Mouse (Mus musculus): Measurements from ENCODE around the gene Tfrc. TPM values are rescaled to one million over a fixed set of nuclear protein-coding genes. Genes with fewer than 3 reads are reported as not detected.

The Tfrc gene
- polyA plus RNA-seq, 1 experiment from 2014 or later = 23.7 TPM

- Histone ChIP-seq H3K9me3 (ENCODE audit: control insufficient read depth) (no peaks in the 10 kb centered on the region), H3K27ac (ENCODE audit: low read depth, low read length) (no peak overlapping the region), H3K4me3 (ENCODE audit: low read depth, low read length) (no peak overlapping the region), H3K27me3 (replicated peaks; ENCODE audit: control insufficient read depth, insufficient read depth, low read length) (no peaks in the 10 kb centered on the region), H3K36me3 (ENCODE audit: control insufficient read depth, insufficient read depth) (peaks cover 20% of the 10 kb centered on the region), H3K9ac (ENCODE audit: low read depth, low read length) (no peak overlapping the region), H3K4me2 (replicated peaks; ENCODE audit: low read depth) (no peak overlapping the region), H3K4me1 (replicated peaks; ENCODE audit: control insufficient read depth, insufficient read depth, low read length) (peaks cover 11% of the 10 kb centered on the region; the same call in 1 of the 2 replicates)
- whole genome bisulfite sequencing = 82% methylated on average over 10 of the region's 10 CpGs
- TF ChIP-seq CTCF (IDR thresholded peaks at IDR 0.05; ENCODE audit: low read depth) = no peak
- no peak for ATAC-seq
Measured at GRCm38 (mm10) chr16:32668030-32668429, 59.3 kb downstream of the Tfrc start.

DNA sequence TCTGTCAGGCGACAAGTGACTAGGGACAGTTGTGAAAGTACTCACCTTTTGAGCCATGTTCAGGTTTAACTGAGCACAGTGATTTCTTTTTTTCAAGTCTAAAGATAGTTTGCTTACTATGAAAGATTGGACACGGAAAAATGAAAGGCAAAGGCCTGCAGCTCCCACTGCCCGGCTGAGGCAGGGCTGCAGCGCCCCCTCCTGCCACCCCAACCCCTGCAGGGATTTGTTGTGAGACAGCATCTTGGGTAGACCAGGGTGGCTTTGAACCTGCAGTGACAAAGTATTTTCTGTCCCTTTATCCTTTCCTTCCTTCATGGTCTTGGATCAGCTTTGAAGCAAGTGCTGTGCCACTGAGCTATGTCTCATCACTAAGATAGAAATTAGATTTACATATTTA is 59.8 kb downstream of the Tfrc start:
- Histone ChIP-seq H3K4me3 (ENCODE audit: low read depth, low read length) (no peak overlapping the region), H3K4me1 (replicated peaks; ENCODE audit: control insufficient read depth, insufficient read depth, low read length) (peaks cover 13% of the 10 kb centered on the region; the same call in 1 of the 2 replicates), H3K36me3 (ENCODE audit: control insufficient read depth, insufficient read depth) (peaks cover 20% of the 10 kb centered on the region), H3K27ac (ENCODE audit: low read depth, low read length) (no peak overlapping the region), H3K9ac (ENCODE audit: low read depth, low read length) (no peak overlapping the region), H3K4me2 (replicated peaks; ENCODE audit: low read depth) (no peak overlapping the region), H3K9me3 (ENCODE audit: control insufficient read depth) (no peaks in the 10 kb centered on the region), H3K27me3 (replicated peaks; ENCODE audit: control insufficient read depth, insufficient read depth, low read length) (no peaks in the 10 kb centered on the region)
- ATAC-seq = no peak
- TF ChIP-seq CTCF (IDR thresholded peaks at IDR 0.05; ENCODE audit: low read depth) = peak; percentile 56
- 89% methylated on average over 4 of the region's 4 CpGs for WGBS

- H3K4me1 ChIP-seq (replicated peaks; ENCODE audit: control insufficient read depth, insufficient read depth, low read length) = peaks cover 13% of the 10 kb centered on the region; the same call in 1 of the 2 replicates
- H3K4me2 ChIP-seq (replicated peaks; ENCODE audit: low read depth) = no peak overlapping the region
- no peak overlapping the region for H3K27ac ChIP-seq (ENCODE audit: low read depth, low read length)
- ATAC-seq = no peak
- peaks cover 20% of the 10 kb centered on the region for H3K36me3 ChIP-seq (ENCODE audit: control insufficient read depth, insufficient read depth)
- H3K4me3 ChIP-seq (ENCODE audit: low read depth, low read length) = no peak overlapping the region
- H3K9ac ChIP-seq (ENCODE audit: low read depth, low read length) = no peak overlapping the region
- WGBS = 90% methylated on average over 10 of the region's 10 CpGs
- H3K9me3 ChIP-seq (ENCODE audit: control insufficient read depth) = no peaks in the 10 kb centered on the region
- H3K27me3 ChIP-seq (replicated peaks; ENCODE audit: control insufficient read depth, insufficient read depth, low read length) = no peaks in the 10 kb centered on the region
- TF ChIP-seq CTCF (IDR thresholded peaks at IDR 0.05; ENCODE audit: low read depth) = no peak
Measured at GRCm38 (mm10) chr16:32669243-32669642, 60.5 kb downstream of the Tfrc start.

GRCm38 (mm10) chr16:32670354-32671124 is 61.8 kb downstream of the Tfrc start:
- Histone ChIP-seq H3K4me1 (replicated peaks; ENCODE audit: control insufficient read depth, insufficient read depth, low read length) (peaks cover 13% of the 10 kb centered on the region; the same call in 1 of the 2 replicates), H3K36me3 (ENCODE audit: control insufficient read depth, insufficient read depth) (peaks cover 27% of the 10 kb centered on the region), H3K9me3 (ENCODE audit: control insufficient read depth) (no peaks in the 10 kb centered on the region), H3K27ac (ENCODE audit: low read depth, low read length) (no peak overlapping the region), H3K27me3 (replicated peaks; ENCODE audit: control insufficient read depth, insufficient read depth, low read length) (no peaks in the 10 kb centered on the region), H3K9ac (ENCODE audit: low read depth, low read length) (no peak overlapping the region), H3K4me3 (ENCODE audit: low read depth, low read length) (no peak overlapping the region), H3K4me2 (replicated peaks; ENCODE audit: low read depth) (no peak overlapping the region)
- TF ChIP-seq CTCF (IDR thresholded peaks at IDR 0.05; ENCODE audit: low read depth) = no peak
- no peak for ATAC-seq
- WGBS = 73% methylated on average over 10 of the region's 10 CpGs

- TF ChIP-seq CTCF (IDR thresholded peaks at IDR 0.05; ENCODE audit: low read depth) = no peak
- no peaks in the 10 kb centered on the region for H3K27me3 ChIP-seq (replicated peaks; ENCODE audit: control insufficient read depth, insufficient read depth, low read length)
- WGBS = 84% methylated on average over 13 of the region's 13 CpGs
- peaks cover 9% of the 10 kb centered on the region; the same call in 1 of the 2 replicates for H3K4me1 ChIP-seq (replicated peaks; ENCODE audit: control insufficient read depth, insufficient read depth, low read length)
- H3K36me3 ChIP-seq (ENCODE audit: control insufficient read depth, insufficient read depth) = peaks cover 35% of the 10 kb centered on the region
- H3K27ac ChIP-seq (ENCODE audit: low read depth, low read length) = no peak overlapping the region
- H3K4me2 ChIP-seq (replicated peaks; ENCODE audit: low read depth) = no peak overlapping the region
- H3K4me3 ChIP-seq (ENCODE audit: low read depth, low read length) = no peak overlapping the region
- no peak for ATAC-seq
- no peaks in the 10 kb centered on the region for H3K9me3 ChIP-seq (ENCODE audit: control insufficient read depth)
- no peak overlapping the region for H3K9ac ChIP-seq (ENCODE audit: low read depth, low read length)
Measured at GRCm38 (mm10) chr16:32671206-32671887, 62.6 kb downstream of the Tfrc start.

DNA sequence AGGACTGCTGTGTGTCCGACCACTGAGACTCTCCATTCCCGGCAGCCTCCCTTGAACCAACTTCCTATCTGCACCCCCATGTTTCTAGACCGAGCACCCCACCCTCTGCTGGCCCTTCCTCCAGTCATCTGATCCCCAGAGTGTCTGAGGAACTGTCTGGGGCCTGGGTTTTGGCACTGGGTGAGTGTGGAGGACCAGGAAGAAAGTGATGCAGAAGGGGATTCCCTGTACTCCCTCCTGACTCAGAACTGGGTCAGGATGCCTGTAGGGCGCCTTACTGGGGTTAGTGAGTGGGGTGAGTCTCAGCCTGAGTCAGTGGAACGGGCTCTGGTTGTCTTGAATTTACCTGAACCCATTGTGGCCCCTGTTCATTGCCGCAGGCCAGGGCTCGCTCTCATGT is 63.5 kb downstream of the Tfrc start:
- H3K27ac ChIP-seq (ENCODE audit: low read depth, low read length) = 0 out of 2 replicates have a peak overlapping the region, but pooled peaks have one; percentile 41
- H3K9ac ChIP-seq (ENCODE audit: low read depth, low read length) = no peak overlapping the region
- 69% methylated on average over 7 of the region's 7 CpGs for WGBS
- H3K27me3 ChIP-seq (replicated peaks; ENCODE audit: control insufficient read depth, insufficient read depth, low read length) = no peaks in the 10 kb centered on the region
- H3K36me3 ChIP-seq (ENCODE audit: control insufficient read depth, insufficient read depth) = peaks cover 41% of the 10 kb centered on the region
- no peak overlapping the region for H3K4me2 ChIP-seq (replicated peaks; ENCODE audit: low read depth)
- TF ChIP-seq CTCF (IDR thresholded peaks at IDR 0.05; ENCODE audit: low read depth) = no peak
- peaks cover 3% of the 10 kb centered on the region; the same call in 1 of the 2 replicates for H3K4me1 ChIP-seq (replicated peaks; ENCODE audit: control insufficient read depth, insufficient read depth, low read length)
- H3K4me3 ChIP-seq (ENCODE audit: low read depth, low read length) = no peak overlapping the region
- no peaks in the 10 kb centered on the region for H3K9me3 ChIP-seq (ENCODE audit: control insufficient read depth)
- ATAC-seq = no peak
